22 mouse cellular contexts compared by ENCODE assay signal in genomic region chr19:56017524-56017923, GRCm38 (mm10).
DNase-seq lines count a peak whose midpoint lies in the region; ATAC-seq and TF ChIP-seq lines count a peak whose summit lies in the region.
"Had no signal": no experiment of that assay in that cellular context is flagged by ENCODE, and none has a peak within 500 bp of the region (broad histone marks: within the 10 kb centered on the region; RNA-seq: fewer than 3 reads in every experiment).

No protein-coding gene starts in this region.

- H3K4me1 ChIP-seq in kidney, embryonic 15.5 days = peaks cover 19% of the 10 kb centered on the region
- no peaks in the 10 kb centered on the region for H3K4me1 ChIP-seq in lung, postnatal 0 days (ENCODE audit: insufficient read depth, low read depth, low read length)
- H3K4me1 ChIP-seq in limb, embryonic 10.5 days = peaks cover 67% of the 10 kb centered on the region
- H3K4me1 ChIP-seq in hindbrain, embryonic 14.5 days (replicated peaks; ENCODE audit: control insufficient read depth, insufficient read depth, low read length) = no peaks in the 10 kb centered on the region
- H3K4me1 ChIP-seq: liver, embryonic 13.5 days; megakaryocyte, embryonic 14.5 days; midbrain, embryonic 13.5 days had no signal

- H3K36me3 ChIP-seq in kidney, embryonic 15.5 days = no peaks in the 10 kb centered on the region
- H3K36me3 ChIP-seq in lung, postnatal 0 days (ENCODE audit: insufficient read depth, low read length) = no peaks in the 10 kb centered on the region
- H3K36me3 ChIP-seq in limb, embryonic 10.5 days = no peaks in the 10 kb centered on the region
- no peaks in the 10 kb centered on the region for H3K36me3 ChIP-seq in hindbrain, embryonic 14.5 days (replicated peaks; ENCODE audit: control insufficient read depth, insufficient read depth)
- H3K36me3 ChIP-seq: G1E; hindbrain, embryonic 10.5 days; liver, embryonic 13.5 days; midbrain, embryonic 13.5 days had no signal

- H3K4me3 ChIP-seq in kidney, embryonic 15.5 days (replicated peaks) = no peak overlapping the region
- no peak overlapping the region for H3K4me3 ChIP-seq in lung, postnatal 0 days (ENCODE audit: low read depth, low read length)
- no peak overlapping the region for H3K4me3 ChIP-seq in limb, embryonic 10.5 days
- no peak overlapping the region for H3K4me3 ChIP-seq in hindbrain, embryonic 14.5 days (replicated peaks; ENCODE audit: low read length)
- H3K4me3 ChIP-seq: gastrocnemius, adult 2 months; hindbrain, embryonic 10.5 days; liver, embryonic 13.5 days; midbrain, embryonic 13.5 days had no signal

- no peak for DNase-seq in kidney, postnatal 36 days
- DNase-seq in lung, postnatal 0 days (ENCODE audit: low spot score) = peak; percentile 12
- DNase-seq in lung, postnatal 10 days = no peak
- DNase-seq in limb, embryonic 10.5 days (ENCODE audit: low spot score) = no peak
- no peak for DNase-seq in hindbrain, embryonic 14.5 days (ENCODE audit: low spot score)
- no peak for DNase-seq in natural killer cell, adult 2 months (ENCODE audit: low spot score in 2 of 2)
- DNase-seq: adrenal gland, postnatal 36 days; B cell, adult 2 months; cerebellum, adult 9-10 months; gastrocnemius, adult 2 months; heart, postnatal 10 days; liver, embryonic 13.5 days; thymus, adult 2 months had no signal

- peak overlapping the region; percentile 59 for H3K27ac ChIP-seq in kidney, embryonic 15.5 days
- no peak overlapping the region for H3K27ac ChIP-seq in lung, postnatal 0 days (ENCODE audit: low read length)
- peak overlapping the region; percentile 83 for H3K27ac ChIP-seq in limb, embryonic 10.5 days
- H3K27ac ChIP-seq in hindbrain, embryonic 14.5 days = no peak overlapping the region
- H3K27ac ChIP-seq: gastrocnemius, adult 2 months; hindbrain, embryonic 10.5 days; hindbrain, postnatal 0 days; liver, embryonic 13.5 days; midbrain, embryonic 13.5 days; stomach, postnatal 0 days had no signal

- H3K9me3 ChIP-seq in kidney, embryonic 15.5 days (replicated peaks) = no peaks in the 10 kb centered on the region
- no peaks in the 10 kb centered on the region for H3K9me3 ChIP-seq in lung, postnatal 0 days (ENCODE audit: low read length)
- H3K9me3 ChIP-seq in limb, embryonic 10.5 days (replicated peaks) = no peaks in the 10 kb centered on the region
- H3K9me3 ChIP-seq in hindbrain, embryonic 14.5 days (ENCODE audit: control insufficient read depth, low read length) = no peaks in the 10 kb centered on the region
- H3K9me3 ChIP-seq: hindbrain, embryonic 10.5 days; liver, embryonic 13.5 days; midbrain, embryonic 13.5 days had no signal

- 56% methylated on average over 7 of the region's 7 CpGs for WGBS in kidney, embryonic 15.5 days
- WGBS in lung, postnatal 0 days = 60% methylated on average over 7 of the region's 7 CpGs
- 60% methylated on average over 7 of the region's 7 CpGs for WGBS in limb, embryonic 10.5 days
- 74% methylated on average over 7 of the region's 7 CpGs for WGBS in hindbrain, embryonic 14.5 days

- no peaks in the 10 kb centered on the region for H3K27me3 ChIP-seq in kidney, embryonic 15.5 days
- no peaks in the 10 kb centered on the region for H3K27me3 ChIP-seq in lung, postnatal 0 days (replicated peaks; ENCODE audit: insufficient read depth, low read length)
- 0 out of 2 replicates have a peak, but pooled peaks cover 4% of the 10 kb centered on the region for H3K27me3 ChIP-seq in limb, embryonic 10.5 days (ENCODE audit: low read depth, poor library complexity, severe bottlenecking)
- H3K27me3 ChIP-seq in hindbrain, embryonic 14.5 days (ENCODE audit: control insufficient read depth, insufficient read depth, low read length) = no peaks in the 10 kb centered on the region
- H3K27me3 ChIP-seq: megakaryocyte, embryonic 14.5 days; midbrain, embryonic 13.5 days; Patski had no signal

- H3K4me2 ChIP-seq in kidney, embryonic 15.5 days = no peak overlapping the region
- H3K4me2 ChIP-seq in lung, postnatal 0 days (replicated peaks; ENCODE audit: low read depth, low read length) = no peak overlapping the region
- no peak overlapping the region for H3K4me2 ChIP-seq in hindbrain, embryonic 14.5 days (replicated peaks)
- H3K4me2 ChIP-seq: liver, embryonic 13.5 days; midbrain, embryonic 13.5 days had no signal

- TF ChIP-seq EP300 in lung, postnatal 0 days (IDR thresholded peaks at IDR 0.05) = no peak

- H3K9ac ChIP-seq in kidney, embryonic 15.5 days = no peak overlapping the region
- no peak overlapping the region for H3K9ac ChIP-seq in lung, postnatal 0 days (replicated peaks; ENCODE audit: low read depth)
- H3K9ac ChIP-seq in hindbrain, embryonic 14.5 days = no peak overlapping the region
- H3K9ac ChIP-seq: liver, embryonic 13.5 days; midbrain, embryonic 13.5 days had no signal

- ATAC-seq in kidney, embryonic 15.5 days (replicated peaks; ENCODE audit: low FRiP score) = no peak
- ATAC-seq in lung, postnatal 0 days = no peak; the same call in 1 of the 2 replicates
- ATAC-seq in hindbrain, embryonic 14.5 days (ENCODE audit: low FRiP score) = no peak
- ATAC-seq: hindbrain, postnatal 0 days; intestine, postnatal 0 days; midbrain, embryonic 13.5 days; Patski had no signal

- TF ChIP-seq CTCF in lung, postnatal 0 days (IDR thresholded peaks at IDR 0.05) = no peak

Comparison
In these comparisons a context has a peak if more than half of its experiments do, and no peak if none do; other contexts are left out.
1. H3K27ac ChIP-seq: peak in kidney, embryonic 15.5 days (single experiment) and limb, embryonic 10.5 days (single experiment); none in lung, postnatal 0 days (single experiment) and hindbrain, embryonic 14.5 days (single experiment).